Mouse (Mus musculus) spleen, postnatal 10 days (tissue): ENCODE results near the gene Rnf187.

Experiments
- DNase-seq, 2 experiments: peaks; one replicate each; pipeline ENCODE4 v3.0.0; 2021 to 2022; ENCODE audit warnings: low spot score in 2 of 2

Gene Rnf187

DNA sequence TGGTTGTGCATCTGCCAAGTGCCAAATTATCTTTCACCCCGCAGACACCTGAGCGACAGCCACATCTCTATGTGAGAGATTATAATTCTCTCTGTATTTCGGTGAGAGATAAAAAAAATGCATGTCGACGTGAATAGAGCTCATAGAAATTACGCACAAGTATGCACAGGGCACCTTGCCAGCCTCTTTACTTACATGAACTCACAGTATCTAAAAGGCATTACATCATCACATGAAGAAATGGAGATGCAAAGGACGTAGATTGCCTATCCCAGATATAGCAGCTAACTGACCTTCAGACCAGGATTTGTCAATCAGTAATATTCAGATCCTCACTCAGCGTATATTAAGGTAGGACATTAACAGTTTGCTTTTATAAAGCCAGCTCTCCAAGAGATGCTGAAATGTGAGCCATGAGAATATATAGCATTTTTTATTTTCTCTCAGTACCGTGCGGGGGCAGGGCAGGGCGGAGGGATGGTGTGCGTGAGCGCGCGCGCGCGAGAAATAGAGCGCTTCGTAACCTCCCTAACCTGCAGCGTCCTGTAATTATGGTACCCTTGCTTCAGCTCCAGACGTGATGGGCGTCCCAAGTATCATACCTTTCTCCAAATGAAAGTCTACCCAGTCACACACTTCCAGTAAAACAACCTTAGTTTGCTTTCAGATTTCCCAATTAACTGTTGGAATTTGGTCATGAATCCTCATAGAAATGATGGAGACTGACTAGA, 9.2 kb upstream of the Rnf187 start:
- peak; percentile 50 to 65 for DNase-seq

- no peak for DNase-seq
Observed at GRCm38 (mm10) chr11:58947306-58947705, 8.6 kb upstream of the Rnf187 start.

GRCm38 (mm10) chr11:58944136-58944535, 5.4 kb upstream of the Rnf187 start:
- DNase-seq: no peak

DNA sequence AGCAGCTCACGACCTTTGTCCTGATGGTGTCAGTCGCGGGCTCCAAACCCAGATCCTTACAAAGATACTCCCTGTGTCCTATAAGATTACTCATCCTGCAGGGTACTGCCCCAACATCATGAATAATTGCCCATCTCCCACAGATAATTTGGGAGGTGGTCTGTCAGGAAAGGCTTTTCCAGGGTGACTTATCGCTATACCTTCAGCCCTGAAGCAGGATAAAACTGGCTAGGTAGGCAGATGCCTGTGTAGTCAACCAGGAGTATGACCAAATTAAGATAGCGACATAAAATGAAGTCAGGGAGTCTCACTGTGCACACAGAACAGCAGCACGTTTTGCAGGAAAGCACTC, 348 bp upstream of the Rnf187 start:
- DNase-seq: no peak

- peak in 1 of 2 experiments; percentile 63 for DNase-seq
Observed at GRCm38 (mm10) chr11:58937909-58938308, 807 bp downstream of the Rnf187 start.

DNA sequence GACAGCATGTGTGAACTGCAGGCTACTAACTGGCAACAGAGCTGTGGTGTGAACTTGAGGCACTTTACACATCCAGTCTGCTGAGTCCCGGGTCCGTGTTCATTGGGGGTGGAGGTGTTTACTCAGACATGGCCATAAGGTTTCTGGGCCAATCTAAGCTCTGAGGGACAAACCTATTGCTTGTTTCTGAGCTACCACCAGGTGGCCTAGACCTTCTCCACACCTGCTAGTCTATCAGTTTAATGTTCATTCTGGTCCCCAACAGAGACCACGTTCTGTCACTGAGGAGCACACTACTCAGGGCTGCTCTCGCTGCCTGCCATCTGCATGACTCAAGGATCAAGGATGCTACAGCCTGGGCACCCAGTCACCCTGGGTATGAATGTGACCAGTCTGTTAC, 7.1 kb downstream of the Rnf187 start:
- DNase-seq: peak in 1 of 2 experiments; percentile 49

GRCm38 (mm10) chr11:58930254-58930653, 8.5 kb downstream of the Rnf187 start:
- no peak for DNase-seq

GRCm38 (mm10) chr11:58929641-58930040, 9.1 kb downstream of the Rnf187 start:
- DNase-seq: no peak

GRCm38 (mm10) chr11:58929055-58929454, 9.7 kb downstream of the Rnf187 start:
- no peak for DNase-seq

- DNase-seq: peak; percentile 74 to 81
Observed at GRCm38 (mm10) chr11:58927790-58928651, 10.7 kb downstream of the Rnf187 start.

DNA sequence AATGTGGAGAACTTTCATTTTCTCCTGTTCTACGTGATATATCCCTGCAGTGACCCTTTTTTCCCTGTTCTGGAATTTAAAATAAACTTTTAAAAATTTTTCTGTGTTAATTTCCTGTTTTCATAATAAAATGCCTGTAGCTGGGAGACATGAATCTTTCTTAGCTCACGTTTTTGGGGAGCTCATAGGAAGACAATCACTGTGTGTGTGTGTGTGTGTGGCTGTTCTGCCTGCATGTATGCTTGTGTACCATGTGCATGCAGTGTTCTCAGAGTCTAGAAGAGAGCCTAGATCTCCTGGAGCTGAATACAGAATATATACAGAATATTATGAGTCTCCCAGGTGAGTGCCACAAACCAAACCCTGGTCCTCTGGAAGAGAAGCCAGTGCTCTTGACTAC, 11.7 kb downstream of the Rnf187 start:
- no peak for DNase-seq

DNA sequence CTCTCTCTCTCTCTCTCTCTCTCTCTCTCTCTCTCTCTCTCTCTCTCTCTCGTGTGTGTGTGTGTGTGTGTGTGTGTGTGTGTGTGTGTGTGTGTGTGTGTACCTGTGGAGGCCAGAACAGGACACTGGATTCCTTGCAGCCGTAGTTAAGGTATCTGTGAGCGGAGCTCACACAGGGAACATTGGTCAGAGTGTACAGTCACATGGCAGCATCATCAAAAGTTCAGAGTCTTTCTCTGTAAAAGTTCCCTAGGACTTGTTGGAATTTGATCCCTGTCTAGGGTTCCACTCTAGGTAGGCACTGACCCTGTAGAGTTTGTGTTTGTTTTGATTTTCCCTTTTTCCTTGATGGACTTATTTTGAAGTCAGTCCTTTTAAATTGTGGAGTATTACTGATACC, 12.1 kb downstream of the Rnf187 start:
- DNase-seq: no peak

DNA sequence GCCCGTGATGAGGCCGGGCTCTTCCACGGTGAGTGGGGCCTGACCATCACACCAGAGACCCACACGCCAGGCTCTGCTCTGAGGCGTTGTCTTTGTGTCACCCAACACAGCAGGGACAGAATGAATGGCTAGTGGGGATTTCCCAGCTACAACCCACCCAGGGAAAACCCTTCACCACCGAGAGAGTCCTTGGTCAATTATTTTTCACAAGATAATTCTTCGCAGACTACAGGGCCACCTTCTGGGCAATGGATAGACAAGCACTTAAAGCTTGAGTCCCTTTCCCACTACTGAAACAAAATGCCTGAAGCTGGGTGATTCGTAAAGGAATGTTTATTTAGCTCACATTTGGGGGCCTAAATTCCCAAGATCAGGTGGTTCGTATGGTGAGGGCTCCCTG, 16.3 kb downstream of the Rnf187 start:
- DNase-seq: no peak

- DNase-seq: peak; percentile 36 to 51
Observed at GRCm38 (mm10) chr11:58918759-58919158, 20.0 kb downstream of the Rnf187 start.

DNA sequence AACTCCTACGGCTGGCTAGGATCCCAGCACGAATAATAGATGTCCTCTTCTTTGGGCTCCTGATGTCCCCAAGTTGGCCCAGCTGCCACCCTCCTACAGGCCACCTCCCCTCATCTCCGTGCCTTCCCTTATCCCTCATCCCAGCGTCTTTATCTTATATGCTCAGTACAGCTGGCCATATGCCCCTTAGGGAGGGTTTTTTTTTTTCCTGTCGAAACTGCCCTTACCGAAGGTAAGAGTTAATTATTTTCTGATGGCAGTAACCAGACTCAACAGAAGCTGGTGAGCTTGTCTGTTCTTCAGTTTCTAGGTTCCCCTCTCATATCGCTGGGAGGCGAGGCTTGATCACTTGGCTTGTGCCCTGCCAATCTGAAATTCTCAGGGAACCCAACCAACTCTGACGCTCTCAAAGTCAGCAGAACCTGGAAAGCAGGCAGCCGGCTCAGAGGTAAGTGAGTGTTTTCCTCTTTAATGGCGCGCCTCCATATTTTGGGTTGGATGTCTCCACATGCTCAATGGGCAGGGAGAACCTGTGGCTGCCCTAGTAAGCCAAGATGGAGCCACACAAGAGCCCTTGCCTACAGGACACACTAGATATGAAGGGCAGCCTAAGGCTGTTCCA, 20.9 kb downstream of the Rnf187 start, which contains the start of gene Btnl10:
Btnl10 (plus strand) TSS at position 164 of the 622 bp plus-strand sequence.
- peak; percentile 43 to 74 for DNase-seq

DNA sequence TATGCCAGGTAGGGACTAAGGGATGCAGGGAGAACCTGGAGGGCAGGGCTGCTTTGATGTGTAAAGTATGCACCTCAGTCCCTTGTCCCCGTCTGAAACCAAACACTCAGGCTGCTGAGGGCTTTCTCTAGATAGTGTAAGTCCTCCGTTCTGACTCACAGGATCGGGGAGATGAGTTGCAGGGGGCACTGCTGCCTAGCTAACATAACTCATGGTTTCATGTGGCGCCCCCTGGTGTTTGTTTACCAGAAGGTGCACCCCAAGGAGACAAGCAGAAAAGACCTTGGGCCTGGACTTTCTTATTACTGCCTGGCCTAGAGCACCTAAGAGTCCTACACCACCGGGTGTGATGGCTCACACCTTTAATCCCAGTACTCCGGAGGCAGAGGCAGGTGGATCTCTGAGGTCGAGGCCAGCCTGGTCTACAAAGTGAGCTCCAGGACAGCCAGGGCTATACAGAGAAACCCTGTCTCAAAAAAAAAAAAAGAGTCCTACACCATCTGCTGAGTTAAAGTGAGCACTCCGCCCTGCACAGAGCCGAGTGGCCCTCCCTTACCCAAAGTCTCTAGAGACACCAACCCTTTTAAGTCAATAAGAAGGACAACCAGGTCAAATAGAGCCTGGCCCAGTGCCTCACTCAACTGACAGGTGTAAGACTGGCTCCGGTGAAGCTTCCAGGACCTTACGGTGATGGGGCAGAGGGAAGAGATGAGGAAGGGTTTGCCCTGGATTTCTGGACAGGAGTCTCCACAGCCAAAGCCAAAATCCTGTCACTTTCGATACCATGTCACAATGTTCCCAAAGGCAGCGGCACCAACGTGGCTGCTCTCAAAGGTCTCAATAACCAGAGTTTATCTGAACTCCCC, 21.6 kb downstream of the Rnf187 start:
- peak; percentile 82 to 93 for DNase-seq

GRCm38 (mm10) chr11:58914461-58915028, 24.2 kb downstream of the Rnf187 start:
- peak; percentile 70 to 73 for DNase-seq

- no peak for DNase-seq
Observed at GRCm38 (mm10) chr11:58913776-58914175, 24.9 kb downstream of the Rnf187 start.

GRCm38 (mm10) chr11:58904838-58905237, 33.9 kb downstream of the Rnf187 start:
- DNase-seq: peak in 1 of 2 experiments; percentile 43

GRCm38 (mm10) chr11:58904410-58904718, 34.4 kb downstream of the Rnf187 start:
- DNase-seq: no peak
